Mouse (Mus musculus) heart, adult 11 months (tissue): ENCODE measurements at regions not wholly inside any gene's neighbourhood (a gene's known extent, or its start where the extent isn't known, plus 50 kb on each side); places are given as distances from the start of the nearest gene placed in this dataset.
"Not testable (repeated sequence)": the region's sequence is repeated elsewhere in the genome, so short reads cannot be mapped to it uniquely, and the experiment has no call there.

Source experiments
- DNase-seq: peaks from one replicate; pipeline ENCODE4 v3.0.0; 2022

DNA sequence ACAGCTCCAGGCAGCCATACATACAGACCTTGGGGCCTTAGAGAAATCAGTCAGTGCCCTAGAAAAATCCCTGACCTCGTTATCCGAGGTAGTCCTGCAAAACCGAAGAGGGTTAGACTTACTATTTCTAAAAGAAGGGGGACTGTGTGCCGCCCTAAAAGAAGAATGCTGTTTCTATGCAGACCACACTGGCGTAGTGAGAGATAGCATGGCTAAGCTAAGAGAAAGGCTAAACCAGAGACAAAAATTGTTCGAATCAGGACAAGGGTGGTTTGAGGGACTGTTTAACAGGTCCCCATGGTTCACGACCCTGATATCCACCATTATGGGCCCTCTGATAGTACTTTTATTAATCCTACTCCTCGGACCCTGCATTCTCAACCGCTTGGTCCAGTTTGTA is 322.2 kb downstream of the Gm29866 start:
- peak; percentile 75 for DNase-seq

- DNase-seq, result not testable (repeated sequence)
Observed at GRCm38 (mm10) chrY:20670391-20670790, 323.1 kb downstream of the Gm29866 start.

DNA sequence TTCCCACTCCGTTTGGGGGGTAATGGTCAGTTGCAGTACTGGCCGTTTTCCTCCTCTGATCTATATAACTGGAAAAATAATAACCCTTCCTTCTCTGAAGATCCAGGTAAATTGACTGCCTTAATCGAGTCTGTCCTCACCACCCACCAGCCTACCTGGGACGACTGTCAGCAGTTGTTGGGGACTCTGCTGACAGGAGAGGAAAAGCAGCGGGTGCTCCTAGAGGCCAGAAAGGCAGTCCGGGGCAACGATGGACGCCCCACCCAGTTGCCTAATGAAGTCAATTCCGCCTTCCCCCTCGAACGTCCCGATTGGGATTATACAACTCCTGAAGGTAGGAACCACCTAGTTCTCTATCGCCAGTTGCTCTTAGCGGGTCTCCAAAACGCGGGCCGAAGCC is 328.2 kb downstream of the Gm29866 start:
- DNase-seq, result peak; percentile 84
